Mouse (Mus musculus) adrenal gland, adult (tissue): ENCODE measurements at regions not wholly inside any gene's neighbourhood (a gene's known extent, or its start where the extent isn't known, plus 50 kb on each side); places are given as distances from the start of the nearest gene placed in this dataset.
A peak's percentile ranks its signal among the peaks of the same experiment; 100 is the strongest.

Experiments used
- DNase-seq, 2 experiments: peaks; one replicate each; pipeline ENCODE4 v3.0.0; 2022 to 2023; ENCODE audit warnings: low spot score in 1 of 2; ENCODE audit not compliant: inconsistent age in 2 of 2

DNA sequence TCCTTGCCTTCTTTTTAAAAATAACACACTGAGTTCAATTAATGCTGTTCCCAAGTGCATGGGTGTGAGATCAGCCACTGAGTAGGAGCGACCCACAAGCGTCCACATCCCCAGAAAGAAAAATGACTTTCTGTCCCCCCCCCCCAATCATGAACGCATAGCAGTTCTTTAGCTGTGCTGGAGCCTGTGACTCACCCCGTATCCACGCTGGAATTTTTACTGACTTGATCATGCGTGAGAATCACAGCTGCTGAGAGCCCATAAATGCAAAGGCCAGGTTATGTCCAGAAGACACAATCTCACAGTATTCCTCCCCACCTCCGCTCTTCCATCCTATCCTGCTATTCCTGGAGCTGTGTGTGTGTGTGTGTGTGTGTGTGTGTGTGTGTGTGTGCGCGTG lies 53.3 kb downstream of the Fos start:
- no peak for DNase-seq

DNA sequence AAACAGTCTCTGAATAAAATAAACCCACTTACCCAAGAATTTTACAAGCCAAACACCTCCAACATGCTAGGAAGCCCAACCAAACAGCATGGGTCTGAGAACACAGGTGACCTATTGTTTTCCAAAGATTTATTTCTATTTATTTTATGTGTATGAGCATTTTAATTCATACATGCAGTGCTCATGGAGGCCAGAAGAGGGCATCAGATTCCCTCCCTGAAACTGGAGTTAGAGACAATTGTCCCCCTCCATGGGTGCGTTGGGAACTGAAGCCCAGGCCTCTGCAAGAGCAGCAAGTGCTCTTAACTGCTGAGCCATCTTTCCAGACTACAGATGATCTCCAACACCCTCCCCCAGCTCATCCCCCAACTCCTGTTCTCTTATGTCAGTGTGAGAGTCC lies 57.9 kb downstream of the Fos start:
- peak in 1 of 2 experiments; percentile 41 for DNase-seq

DNA sequence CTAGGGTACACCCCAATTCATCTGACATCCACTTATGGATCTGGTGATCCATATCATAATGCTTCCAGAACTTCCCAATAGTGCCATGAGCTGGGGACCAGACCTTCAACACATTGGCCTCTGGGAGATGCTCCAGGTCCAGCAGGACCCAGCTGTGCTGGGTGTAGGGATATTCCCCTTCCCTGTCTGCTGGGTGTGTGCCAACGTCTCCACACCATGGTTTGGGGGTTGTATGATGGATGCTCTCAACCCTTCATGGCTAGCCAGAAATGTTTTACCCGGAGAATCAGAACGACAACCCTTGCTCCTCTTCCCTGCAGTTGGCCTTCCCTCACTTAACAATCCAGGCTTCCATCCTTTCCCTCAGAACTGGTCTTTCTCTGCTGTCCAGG lies 58.5 kb downstream of the Fos start:
- DNase-seq: no peak

DNA sequence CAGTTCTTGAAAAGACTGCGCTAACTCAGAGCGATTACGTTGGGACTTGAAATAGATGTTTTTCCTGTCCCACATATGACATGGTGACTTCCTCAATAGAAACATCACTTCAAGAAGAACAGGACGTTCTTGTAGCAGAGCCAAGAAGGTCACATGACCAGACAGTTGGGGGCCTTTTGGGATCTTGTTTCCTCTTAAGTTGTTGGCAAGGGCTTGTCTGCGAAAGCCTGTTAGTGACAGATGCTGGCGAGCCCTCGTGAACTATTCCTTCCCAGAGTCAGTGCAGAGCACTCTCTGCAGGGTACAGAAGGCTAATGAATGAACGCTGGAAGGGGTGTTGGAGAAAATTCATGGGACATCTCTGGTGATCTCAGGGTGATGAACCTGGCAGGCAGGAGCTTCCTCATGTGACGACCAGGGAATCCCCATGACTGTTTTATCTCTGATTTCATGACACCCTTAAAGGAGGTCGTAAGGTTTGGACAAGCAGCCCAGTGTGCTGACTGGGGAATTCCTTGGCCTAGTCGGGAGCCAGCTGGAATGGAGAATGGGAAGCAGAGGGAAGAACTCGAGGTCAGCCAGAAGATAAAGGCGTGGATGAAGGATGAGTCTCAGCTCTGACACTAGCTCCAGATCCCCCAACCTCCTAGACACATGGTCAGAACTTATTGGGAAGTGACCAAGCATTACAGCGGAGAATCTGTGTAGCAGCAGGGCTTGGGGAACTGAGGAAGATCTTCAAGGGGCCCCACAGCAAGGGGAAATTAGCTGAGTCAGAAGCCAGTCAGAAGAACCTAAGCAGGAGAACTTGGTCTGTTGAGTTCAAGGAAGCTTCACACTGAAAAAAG lies 59.1 kb downstream of the Fos start:
- DNase-seq: peak; percentile 82 to 87

DNA sequence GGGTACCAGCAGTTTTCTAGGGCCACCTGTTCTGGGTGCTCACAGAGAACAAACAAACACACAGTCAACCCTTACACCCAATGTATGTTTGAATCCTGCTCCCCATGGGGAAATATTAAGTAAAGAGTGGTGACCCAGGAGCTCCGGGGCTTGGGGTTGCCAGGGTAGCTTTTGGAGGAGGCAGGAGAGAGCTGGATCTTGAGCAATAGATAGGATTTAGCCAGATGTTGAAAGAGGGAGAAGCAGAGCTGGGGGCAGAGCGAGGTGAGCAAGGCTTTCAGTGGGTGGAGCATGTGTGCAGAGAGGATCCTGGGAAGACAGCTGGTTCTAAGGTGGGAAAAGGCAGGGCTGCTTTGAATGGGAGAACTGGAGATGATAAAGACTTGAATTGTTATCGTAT lies 59.9 kb downstream of the Fos start:
- no peak for DNase-seq

DNA sequence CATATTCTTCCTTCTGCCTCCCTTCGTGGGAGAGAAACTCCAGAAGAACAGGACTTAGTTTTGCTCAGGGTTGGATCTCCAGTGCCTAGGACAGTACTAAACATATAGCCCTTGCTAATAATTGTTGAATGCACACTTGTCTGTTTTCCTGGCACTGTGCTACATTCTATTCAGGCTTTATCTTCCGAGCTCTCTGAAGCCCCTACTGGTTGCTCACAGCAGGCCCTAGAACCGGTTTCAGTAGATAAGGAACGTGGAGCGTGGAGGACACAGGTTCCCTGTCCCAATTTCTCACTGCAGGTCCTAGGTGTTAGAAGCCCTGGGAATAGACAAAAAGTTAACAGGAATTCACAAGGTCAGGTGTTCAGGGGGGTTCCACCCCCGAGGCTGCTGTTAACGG lies 59.4 kb upstream of the Jdp2 start:
- DNase-seq: no peak

DNA sequence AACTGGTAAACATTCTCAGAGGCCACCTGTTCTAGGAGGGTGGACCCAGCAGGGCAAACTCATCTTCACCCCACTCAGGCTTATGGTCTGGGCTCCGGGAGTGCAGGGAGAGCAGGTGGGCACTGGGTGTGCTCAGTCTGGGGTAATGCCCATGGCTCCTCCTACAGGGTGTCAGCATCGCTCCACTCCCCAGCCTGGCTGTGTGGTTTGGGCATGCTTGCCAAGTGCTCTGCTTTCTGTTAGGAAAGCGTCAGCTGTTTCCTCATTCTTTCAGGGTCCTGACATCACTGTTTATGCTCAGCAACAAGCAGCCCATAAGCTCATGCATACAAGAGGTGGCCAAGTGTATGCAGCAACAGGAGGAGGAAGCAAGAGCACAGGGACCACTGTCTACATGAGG lies 57.7 kb upstream of the Jdp2 start:
- DNase-seq: peak; percentile 20 to 53

DNA sequence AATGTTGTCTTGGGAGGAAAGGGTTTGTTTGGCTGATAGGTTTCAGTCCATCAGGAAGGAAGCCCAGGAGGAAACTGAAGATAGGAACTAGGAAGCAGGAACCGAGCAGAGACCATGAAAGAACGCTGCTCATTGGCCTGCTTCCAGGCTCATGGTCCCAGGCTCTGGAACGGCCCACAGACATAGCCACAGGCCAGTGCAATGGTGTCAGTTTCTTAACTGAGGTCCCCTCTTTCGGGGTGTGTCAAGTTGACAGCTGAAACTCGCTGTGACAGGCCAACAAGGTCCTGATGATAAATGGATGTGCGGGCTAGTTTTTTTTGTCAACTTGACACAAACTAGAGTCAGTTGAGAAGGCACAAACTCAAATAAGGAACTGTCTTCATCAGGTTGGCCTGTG lies 55.9 kb upstream of the Jdp2 start:
- no peak for DNase-seq

DNA sequence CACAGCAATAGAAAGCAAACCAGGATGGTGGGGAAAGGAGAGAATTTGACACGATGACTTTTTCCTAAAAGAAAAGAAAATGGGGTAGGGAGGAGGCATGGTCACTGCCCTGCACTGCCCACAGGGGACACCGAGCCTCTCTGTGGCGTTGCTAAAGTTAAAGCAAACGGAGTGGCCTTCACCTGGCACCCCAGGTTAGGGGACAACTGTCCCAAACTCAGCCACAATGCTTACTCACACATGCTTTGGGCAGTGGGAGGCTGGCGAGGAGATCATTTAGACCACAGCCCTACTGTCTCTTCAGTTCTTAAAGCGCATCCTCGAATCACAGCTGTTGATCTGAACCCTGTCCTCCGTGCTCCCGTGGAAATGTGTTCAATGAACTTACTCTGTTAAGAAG lies 55.3 kb upstream of the Jdp2 start:
- no peak for DNase-seq

DNA sequence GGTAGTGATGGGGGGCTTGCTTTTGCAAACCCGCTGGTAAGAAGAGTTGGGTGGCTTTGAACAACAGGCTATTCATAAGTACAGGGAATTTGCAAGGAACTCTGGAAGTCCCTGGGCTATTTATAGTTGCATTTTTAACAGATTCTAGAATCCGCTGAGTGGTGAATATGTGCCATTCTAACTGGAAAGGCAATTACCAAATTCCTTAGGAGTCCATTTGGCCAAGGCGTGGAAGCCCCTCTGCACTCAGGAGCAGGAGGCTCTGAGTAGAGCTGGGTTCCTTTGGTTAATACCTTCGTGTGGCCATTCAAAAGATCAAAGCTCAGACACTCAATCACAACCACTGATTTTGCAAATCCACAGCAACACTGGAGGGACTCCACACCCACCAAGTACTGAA lies 54.0 kb upstream of the Jdp2 start:
- no peak for DNase-seq

DNA sequence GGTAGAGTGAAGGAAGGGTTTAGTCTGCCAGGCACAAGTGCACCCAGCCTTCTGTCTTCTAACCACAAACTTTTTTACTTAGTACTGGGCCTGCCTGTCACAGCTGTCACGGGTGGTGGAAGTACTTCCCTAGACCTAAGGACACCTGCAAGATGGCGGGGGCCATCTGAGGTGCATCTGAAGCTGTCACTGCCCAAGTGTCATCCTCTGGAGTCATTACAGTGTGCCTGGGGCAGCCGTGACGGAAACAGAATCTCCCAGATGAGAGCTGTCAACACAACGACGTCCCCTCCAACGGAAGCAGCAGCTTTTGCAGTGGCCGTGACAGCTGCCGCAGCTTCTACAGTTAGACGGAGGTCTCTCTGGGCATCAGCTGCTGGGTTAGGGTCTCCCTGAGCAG lies 53.1 kb upstream of the Jdp2 start:
- DNase-seq: no peak

DNA sequence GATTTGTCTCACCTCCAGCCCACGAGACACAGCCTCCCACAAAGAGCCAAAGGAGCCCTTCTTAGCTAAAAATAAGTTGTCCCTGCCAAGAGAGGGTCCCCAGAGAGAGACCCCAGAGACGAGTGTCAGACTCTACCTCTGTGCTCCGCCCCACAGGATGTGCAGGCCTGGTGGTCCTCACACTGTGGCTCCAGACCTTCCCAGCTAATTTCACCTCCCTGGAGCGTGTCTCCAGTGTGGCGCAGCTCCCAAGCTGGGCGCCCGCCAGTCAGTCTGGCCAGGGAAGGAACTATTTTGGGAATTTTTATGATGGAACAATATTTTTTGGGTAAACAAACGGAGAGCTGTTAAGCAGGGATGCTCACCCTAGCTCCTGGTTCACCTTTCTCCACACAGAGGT lies 50.8 kb upstream of the Jdp2 start:
- DNase-seq: no peak
